Mouse (Mus musculus) embryonic facial prominence, embryonic 14.5 days (tissue): ENCODE data around the gene Lrrtm4. TPM values are rescaled to one million over a fixed set of nuclear protein-coding genes. Genes with fewer than 3 reads are reported as not detected.

Experiments
- ATAC-seq: fragments of 200-750 bp; cut with Nextera tagmentation; 2 replicates; pipeline ENCODE4 v1.8.0; 2017; ENCODE audit warnings: low read depth, moderate number of reproducible peaks, moderate TSS enrichment
- DNase-seq: peaks from one replicate; pipeline ENCODE4 v3.0.0-alpha.2; 2015; ENCODE audit warnings: low spot score
- H3K27ac ChIP-seq: fragments of 300-500 bp; sonication (generic); replicated peaks from 2 replicates; pipeline ENCODE4 v1.5.1; 2014; ENCODE audit warnings: low read depth, mild to moderate bottlenecking, low read length, moderate library complexity
- H3K27me3 ChIP-seq: fragments of 300-500 bp; sonication (generic); replicated peaks from 2 replicates; pipeline ENCODE4 v1.6.1; 2014; ENCODE audit warnings: low read length; ENCODE audit not compliant: control insufficient read depth, insufficient read depth
- H3K36me3 ChIP-seq: fragments of 300-500 bp; sonication (generic); 2 replicates; pipeline ENCODE4 v1.6.1; 2014; ENCODE audit warnings: low read length, mixed read lengths; ENCODE audit not compliant: control insufficient read depth, insufficient read depth
- H3K4me1 ChIP-seq: fragments of 300-500 bp; sonication (generic); 2 replicates; pipeline ENCODE4 v1.6.1; 2014; ENCODE audit warnings: antibody characterized with exemption, low read length; ENCODE audit not compliant: control insufficient read depth, insufficient read depth
- H3K4me2 ChIP-seq: fragments of 300-500 bp; sonication (generic); 2 replicates; pipeline ENCODE4 v1.6.1; 2014; ENCODE audit warnings: low read depth, mild to moderate bottlenecking, low read length, moderate library complexity, mixed read lengths
- H3K4me3 ChIP-seq: fragments of 300-500 bp; sonication (generic); 2 replicates; pipeline ENCODE4 v1.5.1; 2014; ENCODE audit warnings: low read depth, mild to moderate bottlenecking, low read length
- H3K9ac ChIP-seq: fragments of 300-500 bp; sonication (generic); 2 replicates; pipeline ENCODE4 v1.6.1; 2014; ENCODE audit warnings: low read depth, mild to moderate bottlenecking, low read length, moderate library complexity, mixed read lengths
- H3K9me3 ChIP-seq: fragments of 300-500 bp; sonication (generic); 2 replicates; pipeline ENCODE4 v1.6.1; 2016; ENCODE audit warnings: low read length; ENCODE audit not compliant: control insufficient read depth
- WGBS: fragments of 180-500 bp; shearing (Covaris S2); extraction: QIAGEN DNeasy Blood & Tissue Kit; methylation state at CpG from one replicate; pipeline ENCODE4 v1.1.7; 2014; 5-methylcytosine and 5-hydroxymethylcytosine counted together
- polyA plus RNA-seq: library from polyadenylated mRNA; unstranded; fragments of >200 nt; fragmentation: Nextera tagmentation; extraction: Ambion mirVana; gene quantifications from 2 replicates; pipeline ENCODE4 v1.2.1, GENCODE M21; 2014

Gene Lrrtm4
- polyA plus RNA-seq, 1 experiment from 2014 or later, result 4.1 TPM

GRCm38 (mm10) chr6:80549907-80550306 lies 531.2 kb downstream of the Lrrtm4 start:
- no peaks in the 10 kb centered on the region for H3K9me3 ChIP-seq
- H3K4me2 ChIP-seq, result no peak overlapping the region
- H3K4me3 ChIP-seq, result no peak overlapping the region
- H3K36me3 ChIP-seq, result no peaks in the 10 kb centered on the region
- DNase-seq (no peak), ATAC-seq (no peak)
- no peak overlapping the region for H3K9ac ChIP-seq
- no peak overlapping the region for H3K27ac ChIP-seq
- H3K4me1 ChIP-seq, result no peaks in the 10 kb centered on the region
- H3K27me3 ChIP-seq, result no peaks in the 10 kb centered on the region

GRCm38 (mm10) chr6:80553398-80553797 lies 534.7 kb downstream of the Lrrtm4 start:
- ATAC-seq (no peak), DNase-seq (no peak)
- Histone ChIP-seq H3K9ac (no peak overlapping the region), H3K9me3 (no peaks in the 10 kb centered on the region), H3K36me3 (no peaks in the 10 kb centered on the region), H3K4me3 (no peak overlapping the region), H3K27ac (no peak overlapping the region), H3K27me3 (no peaks in the 10 kb centered on the region), H3K4me1 (no peaks in the 10 kb centered on the region), H3K4me2 (no peak overlapping the region)
- WGBS, result 98% methylated on average over 2 of the region's 2 CpGs

- Histone ChIP-seq H3K4me3 (no peak overlapping the region), H3K9ac (no peak overlapping the region), H3K4me2 (no peak overlapping the region), H3K9me3 (no peaks in the 10 kb centered on the region), H3K4me1 (no peaks in the 10 kb centered on the region), H3K27ac (no peak overlapping the region), H3K27me3 (no peaks in the 10 kb centered on the region), H3K36me3 (no peaks in the 10 kb centered on the region)
- DNase-seq (no peak), ATAC-seq (no peak)
Observed at GRCm38 (mm10) chr6:80554991-80555390, 536.3 kb downstream of the Lrrtm4 start.

- WGBS, result 90% methylated on average over 2 of the region's 2 CpGs
- no peaks in the 10 kb centered on the region for H3K36me3 ChIP-seq
Observed at GRCm38 (mm10) chr6:80577227-80577626, 558.5 kb downstream of the Lrrtm4 start.

GRCm38 (mm10) chr6:80582225-80582624 lies 563.5 kb downstream of the Lrrtm4 start:
- WGBS, result 88% methylated on average over 1 of the region's 1 CpGs
- Histone ChIP-seq H3K36me3 (no peaks in the 10 kb centered on the region), H3K9me3 (no peaks in the 10 kb centered on the region), H3K9ac (no peak overlapping the region), H3K27ac (no peak overlapping the region), H3K27me3 (no peaks in the 10 kb centered on the region), H3K4me2 (no peak overlapping the region), H3K4me3 (no peak overlapping the region), H3K4me1 (no peaks in the 10 kb centered on the region)
- ATAC-seq (no peak), DNase-seq (no peak)

More at GRCm38 (mm10) chr6:80577227-80577626, 558.5 kb downstream of the Lrrtm4 start:
- ATAC-seq (no peak), DNase-seq (no peak)
- no peaks in the 10 kb centered on the region for H3K9me3 ChIP-seq
- no peak overlapping the region for H3K4me2 ChIP-seq
- H3K9ac ChIP-seq, result no peak overlapping the region
- no peak overlapping the region for H3K4me3 ChIP-seq
- no peak overlapping the region for H3K27ac ChIP-seq
- no peaks in the 10 kb centered on the region for H3K4me1 ChIP-seq
- no peaks in the 10 kb centered on the region for H3K27me3 ChIP-seq

GRCm38 (mm10) chr6:80589776-80590175 lies 571.1 kb downstream of the Lrrtm4 start:
- H3K4me3 ChIP-seq, result no peak overlapping the region
- H3K4me1 ChIP-seq, result no peaks in the 10 kb centered on the region
- H3K36me3 ChIP-seq, result no peaks in the 10 kb centered on the region
- no peak overlapping the region for H3K4me2 ChIP-seq
- ATAC-seq, result no peak
- no peaks in the 10 kb centered on the region for H3K9me3 ChIP-seq
- no peak overlapping the region for H3K9ac ChIP-seq
- no peak for DNase-seq
- 45% methylated on average over 1 of the region's 1 CpGs for WGBS
- H3K27me3 ChIP-seq, result no peaks in the 10 kb centered on the region
- no peak overlapping the region for H3K27ac ChIP-seq

GRCm38 (mm10) chr6:80619508-80619907 lies 600.8 kb downstream of the Lrrtm4 start:
- 79% methylated on average over 2 of the region's 2 CpGs for WGBS
- Histone ChIP-seq H3K27ac (no peak overlapping the region), H3K4me3 (no peak overlapping the region), H3K27me3 (no peaks in the 10 kb centered on the region), H3K9ac (no peak overlapping the region), H3K36me3 (no peaks in the 10 kb centered on the region), H3K4me1 (no peaks in the 10 kb centered on the region), H3K9me3 (no peaks in the 10 kb centered on the region), H3K4me2 (no peak overlapping the region)
- ATAC-seq, result no peak
- no peak for DNase-seq

- ATAC-seq (no peak), DNase-seq (no peak)
- Histone ChIP-seq H3K4me3 (no peak overlapping the region), H3K9me3 (no peaks in the 10 kb centered on the region), H3K36me3 (no peaks in the 10 kb centered on the region), H3K27ac (no peak overlapping the region), H3K27me3 (no peaks in the 10 kb centered on the region), H3K4me2 (no peak overlapping the region), H3K9ac (no peak overlapping the region), H3K4me1 (no peaks in the 10 kb centered on the region)
- WGBS, result 88% methylated on average over 6 of the region's 6 CpGs
Observed at GRCm38 (mm10) chr6:80622676-80623334, 604.1 kb downstream of the Lrrtm4 start.

- Histone ChIP-seq H3K4me3 (no peak overlapping the region), H3K27ac (no peak overlapping the region), H3K27me3 (no peaks in the 10 kb centered on the region), H3K9ac (no peak overlapping the region), H3K4me2 (no peak overlapping the region), H3K4me1 (no peaks in the 10 kb centered on the region), H3K36me3 (no peaks in the 10 kb centered on the region), H3K9me3 (no peaks in the 10 kb centered on the region)
- no peak for DNase-seq
- no peak for ATAC-seq
- 81% methylated on average over 4 of the region's 4 CpGs for WGBS
Observed at GRCm38 (mm10) chr6:80625509-80625908, 606.8 kb downstream of the Lrrtm4 start.
